ENCODE assay signal across 17 mouse cellular contexts in genomic region chr14:37174484-37174883, GRCm38 (mm10). TPM values are rescaled to one million over a fixed set of nuclear protein-coding genes. Genes with fewer than 3 reads are reported as not detected.
A peak's percentile ranks its signal among the peaks of the same experiment; 100 is the strongest.
DNase-seq lines count a peak whose midpoint lies in the region; ATAC-seq and TF ChIP-seq lines count a peak whose summit lies in the region.
"Had no signal": no experiment of that assay in that cellular context is flagged by ENCODE, and none has a peak within 500 bp of the region (broad histone marks: within the 10 kb centered on the region; RNA-seq: fewer than 3 reads in every experiment).

No protein-coding gene starts in this region.

- 72% methylated on average over 3 of the region's 3 CpGs for WGBS in hindbrain, embryonic 11.5 days
- 82% methylated on average over 3 of the region's 3 CpGs for WGBS in hindbrain, embryonic 14.5 days
- WGBS in midbrain, postnatal 0 days: 82% methylated on average over 3 of the region's 3 CpGs
- 79% methylated on average over 3 of the region's 3 CpGs for WGBS in midbrain, embryonic 10.5 days
- WGBS in stomach, postnatal 0 days: 67% methylated on average over 3 of the region's 3 CpGs

- H3K9me3 ChIP-seq in hindbrain, embryonic 11.5 days (ENCODE audit: control insufficient read depth, low read length): no peaks in the 10 kb centered on the region
- no peaks in the 10 kb centered on the region for H3K9me3 ChIP-seq in hindbrain, embryonic 14.5 days (ENCODE audit: control insufficient read depth, low read length)
- H3K9me3 ChIP-seq in midbrain, postnatal 0 days (ENCODE audit: low read length): no peaks in the 10 kb centered on the region
- H3K9me3 ChIP-seq in midbrain, embryonic 10.5 days (replicated peaks): no peaks in the 10 kb centered on the region
- no peaks in the 10 kb centered on the region for H3K9me3 ChIP-seq in stomach, postnatal 0 days (ENCODE audit: control insufficient read depth, low read length)
- H3K9me3 ChIP-seq: embryonic facial prominence, embryonic 13.5 days; G1E; hindbrain, embryonic 15.5 days; neural tube, embryonic 12.5 days had no signal

- no peak for ATAC-seq in hindbrain, embryonic 11.5 days (ENCODE audit: low FRiP score)
- no peak for ATAC-seq in hindbrain, embryonic 14.5 days (ENCODE audit: low FRiP score)
- no peak for ATAC-seq in midbrain, postnatal 0 days (ENCODE audit: low FRiP score)
- 0 out of 2 replicates have a peak, but pooled peaks have one; percentile 62 for ATAC-seq in common myeloid progenitor, adult 5-6 weeks (replicated peaks; ENCODE audit: low read depth, poor library complexity, severe bottlenecking)
- ATAC-seq in stomach, postnatal 0 days (ENCODE audit: low FRiP score, low TSS enrichment): no peak

- no peak overlapping the region for H3K4me2 ChIP-seq in hindbrain, embryonic 11.5 days (replicated peaks; ENCODE audit: low read depth, low read length)
- no peak overlapping the region for H3K4me2 ChIP-seq in hindbrain, embryonic 14.5 days (replicated peaks)
- H3K4me2 ChIP-seq in midbrain, postnatal 0 days (ENCODE audit: low read depth, low read length, poor library complexity, severe bottlenecking): no peak overlapping the region
- no peak overlapping the region for H3K4me2 ChIP-seq in stomach, postnatal 0 days (replicated peaks; ENCODE audit: low read depth)
- H3K4me2 ChIP-seq: embryonic facial prominence, embryonic 13.5 days; heart, embryonic 11.5 days; hindbrain, embryonic 15.5 days; liver, embryonic 11.5 days; neural tube, embryonic 12.5 days had no signal

- H3K9ac ChIP-seq in hindbrain, embryonic 11.5 days (ENCODE audit: low read depth, low read length): no peak overlapping the region
- H3K9ac ChIP-seq in hindbrain, embryonic 14.5 days: no peak overlapping the region
- no peak overlapping the region for H3K9ac ChIP-seq in midbrain, postnatal 0 days (replicated peaks; ENCODE audit: low read length, poor library complexity, severe bottlenecking)
- no peak overlapping the region for H3K9ac ChIP-seq in stomach, postnatal 0 days (ENCODE audit: low read length)
- H3K9ac ChIP-seq: embryonic facial prominence, embryonic 13.5 days; hindbrain, embryonic 15.5 days; neural tube, embryonic 12.5 days had no signal

- no peaks in the 10 kb centered on the region for H3K27me3 ChIP-seq in hindbrain, embryonic 11.5 days (ENCODE audit: control insufficient read depth, insufficient read depth, low read length)
- H3K27me3 ChIP-seq in hindbrain, embryonic 14.5 days (ENCODE audit: control insufficient read depth, insufficient read depth, low read length): no peaks in the 10 kb centered on the region
- no peaks in the 10 kb centered on the region for H3K27me3 ChIP-seq in midbrain, postnatal 0 days (ENCODE audit: insufficient read depth, low read length)
- H3K27me3 ChIP-seq in midbrain, embryonic 10.5 days (ENCODE audit: low read depth, poor library complexity, severe bottlenecking): no peaks in the 10 kb centered on the region
- H3K27me3 ChIP-seq in stomach, postnatal 0 days (ENCODE audit: control insufficient read depth, insufficient read depth, low read length): no peaks in the 10 kb centered on the region
- H3K27me3 ChIP-seq: embryonic facial prominence, embryonic 13.5 days; hindbrain, embryonic 15.5 days; neural tube, embryonic 12.5 days had no signal

- no peak overlapping the region for H3K4me3 ChIP-seq in hindbrain, embryonic 11.5 days (ENCODE audit: low read depth, low read length)
- H3K4me3 ChIP-seq in hindbrain, embryonic 14.5 days (replicated peaks; ENCODE audit: low read length): no peak overlapping the region
- no peak overlapping the region for H3K4me3 ChIP-seq in midbrain, postnatal 0 days (ENCODE audit: low read depth, low read length)
- H3K4me3 ChIP-seq in midbrain, embryonic 10.5 days: no peak overlapping the region
- no peak overlapping the region for H3K4me3 ChIP-seq in stomach, postnatal 0 days (ENCODE audit: low read depth, low read length)
- H3K4me3 ChIP-seq: embryonic facial prominence, embryonic 13.5 days; hindbrain, embryonic 15.5 days; neural tube, embryonic 12.5 days had no signal

- peak; percentile 51 for TF ChIP-seq CTCF in midbrain, postnatal 0 days (IDR thresholded peaks at IDR 0.05)
- TF ChIP-seq CTCF in stomach, postnatal 0 days (IDR thresholded peaks at IDR 0.05; ENCODE audit: low read depth): peak; percentile 47

- DNase-seq in hindbrain, embryonic 11.5 days (ENCODE audit: low spot score): peak; percentile 10
- DNase-seq in hindbrain, embryonic 14.5 days (ENCODE audit: low spot score): no peak
- DNase-seq in midbrain, postnatal 0 days (ENCODE audit: low spot score): peak; percentile 24
- no peak for DNase-seq in midbrain, embryonic 10.5 days (ENCODE audit: low spot score)
- DNase-seq in stomach, postnatal 0 days (ENCODE audit: low spot score): no peak
- DNase-seq in heart, postnatal 4 days: no peak
- no peak for DNase-seq in left cerebral cortex, adult 18-20 months (ENCODE audit: low spot score in 2 of 2)
- DNase-seq: adrenal gland, adult 8-10 months; kidney, postnatal 10 days; thymus, adult 2 months had no signal

- H3K27ac ChIP-seq in hindbrain, embryonic 11.5 days (ENCODE audit: low read depth, low read length): no peak overlapping the region
- no peak overlapping the region for H3K27ac ChIP-seq in hindbrain, embryonic 14.5 days
- H3K27ac ChIP-seq in midbrain, postnatal 0 days (ENCODE audit: low read depth, low read length): no peak overlapping the region
- H3K27ac ChIP-seq in midbrain, embryonic 10.5 days (replicated peaks): no peak overlapping the region
- H3K27ac ChIP-seq in stomach, postnatal 0 days (replicated peaks): no peak overlapping the region
- H3K27ac ChIP-seq: embryonic facial prominence, embryonic 13.5 days; hindbrain, embryonic 15.5 days; neural tube, embryonic 12.5 days had no signal

- no peaks in the 10 kb centered on the region for H3K36me3 ChIP-seq in hindbrain, embryonic 11.5 days (ENCODE audit: control insufficient read depth, insufficient read depth, low read length)
- no peaks in the 10 kb centered on the region for H3K36me3 ChIP-seq in hindbrain, embryonic 14.5 days (replicated peaks; ENCODE audit: control insufficient read depth, insufficient read depth)
- H3K36me3 ChIP-seq in midbrain, postnatal 0 days (ENCODE audit: insufficient read depth, low read length): no peaks in the 10 kb centered on the region
- H3K36me3 ChIP-seq in midbrain, embryonic 10.5 days: no peaks in the 10 kb centered on the region
- no peaks in the 10 kb centered on the region for H3K36me3 ChIP-seq in stomach, postnatal 0 days (ENCODE audit: control insufficient read depth, insufficient read depth, low read length)
- H3K36me3 ChIP-seq: embryonic facial prominence, embryonic 13.5 days; G1E; hindbrain, embryonic 15.5 days; neural tube, embryonic 12.5 days had no signal

- no peak for TF ChIP-seq EP300 in stomach, postnatal 0 days (optimal IDR thresholded peaks at IDR 0.05)

- H3K4me1 ChIP-seq in hindbrain, embryonic 11.5 days (replicated peaks; ENCODE audit: control insufficient read depth, insufficient read depth, low read length): no peaks in the 10 kb centered on the region
- H3K4me1 ChIP-seq in hindbrain, embryonic 14.5 days (replicated peaks; ENCODE audit: control insufficient read depth, insufficient read depth, low read length): no peaks in the 10 kb centered on the region
- H3K4me1 ChIP-seq in midbrain, postnatal 0 days (ENCODE audit: insufficient read depth, low read length): no peaks in the 10 kb centered on the region
- no peaks in the 10 kb centered on the region for H3K4me1 ChIP-seq in midbrain, embryonic 10.5 days
- H3K4me1 ChIP-seq in stomach, postnatal 0 days (replicated peaks; ENCODE audit: control insufficient read depth, insufficient read depth): no peaks in the 10 kb centered on the region
- H3K4me1 ChIP-seq: embryonic facial prominence, embryonic 13.5 days; hindbrain, embryonic 15.5 days; neural tube, embryonic 12.5 days had no signal

RNA-seq across cellular contexts. Expression of gene Ghitm, which starts 39.4 kb away (rescaled TPM):
- 189 and 215 TPM in 2 replicates for polyA plus RNA-seq in hindbrain, embryonic 11.5 days (2014; fragmentation: Nextera tagmentation; extraction: Ambion mirVana)
- polyA plus RNA-seq in hindbrain, embryonic 14.5 days (2014; fragmentation: Nextera tagmentation; extraction: Ambion mirVana): 213 and 232 TPM in 2 replicates
- 93.9 and 95.9 TPM in 2 replicates for total RNA-seq in midbrain, postnatal 0 days (2014; rRNA removed)
- 201 and 211 TPM in 2 replicates for polyA plus RNA-seq in midbrain, postnatal 0 days (2015; fragmentation: Nextera tagmentation; extraction: Ambion mirVana)
- polyA plus RNA-seq in midbrain, embryonic 10.5 days (2016; fragmentation: Nextera tagmentation; extraction: Ambion mirVana): 211 and 219 TPM in 2 replicates
- 111 and 123 TPM in 2 replicates for total RNA-seq in common myeloid progenitor, adult 5-6 weeks (2017)
- 184 and 198 TPM in 2 replicates for polyA plus RNA-seq in stomach, postnatal 0 days (2015; fragmentation: Nextera tagmentation; extraction: Ambion mirVana)
- total RNA-seq in heart, postnatal 4 days (2021): 100 to 1,000 TPM; 375 to 382 TPM
- 100 to 1,000 TPM; 446 to 487 TPM for total RNA-seq in left cerebral cortex, adult 18-20 months (2021)

Comparison
In these comparisons a context has a peak if more than half of its experiments do, and no peak if none do; other contexts are left out.
1. DNase-seq: peak in hindbrain, embryonic 11.5 days (single experiment) and midbrain, postnatal 0 days (single experiment); none in hindbrain, embryonic 14.5 days (single experiment), midbrain, embryonic 10.5 days (single experiment), stomach, postnatal 0 days (single experiment), heart, postnatal 4 days (single experiment) and left cerebral cortex, adult 18-20 months (0 of 2).